Mouse (Mus musculus) retina, postnatal 7 days (tissue): ENCODE measurements at regions not wholly inside any gene's neighbourhood (a gene's known extent, or its start where the extent isn't known, plus 50 kb on each side); places are given as distances from the start of the nearest gene placed in this dataset.

Source experiments
- DNase-seq: peaks from one replicate; pipeline ENCODE4 v3.0.0-alpha.2; 2012; ENCODE audit warnings: low read depth, low spot score

DNA sequence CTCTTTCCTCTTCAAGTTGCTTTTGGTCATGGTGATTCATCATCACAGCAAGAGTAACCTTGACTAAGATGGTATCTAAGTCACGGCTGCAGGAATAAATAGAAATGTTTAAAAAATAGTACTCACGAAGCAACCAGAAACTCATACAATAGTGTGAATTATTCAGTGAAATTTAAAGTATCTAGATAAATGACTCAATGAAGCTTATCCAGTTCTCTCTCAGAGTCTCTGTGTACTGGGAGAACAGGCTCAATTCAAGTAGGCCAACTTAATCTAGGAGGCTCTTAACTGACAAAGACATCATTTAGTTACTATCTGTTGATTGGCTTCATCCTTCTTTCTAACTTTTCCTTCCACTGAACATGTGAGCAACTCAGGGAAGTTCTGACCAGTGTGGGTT lies 175.5 kb upstream of the Pcdh15 start:
- DNase-seq, result no peak

DNA sequence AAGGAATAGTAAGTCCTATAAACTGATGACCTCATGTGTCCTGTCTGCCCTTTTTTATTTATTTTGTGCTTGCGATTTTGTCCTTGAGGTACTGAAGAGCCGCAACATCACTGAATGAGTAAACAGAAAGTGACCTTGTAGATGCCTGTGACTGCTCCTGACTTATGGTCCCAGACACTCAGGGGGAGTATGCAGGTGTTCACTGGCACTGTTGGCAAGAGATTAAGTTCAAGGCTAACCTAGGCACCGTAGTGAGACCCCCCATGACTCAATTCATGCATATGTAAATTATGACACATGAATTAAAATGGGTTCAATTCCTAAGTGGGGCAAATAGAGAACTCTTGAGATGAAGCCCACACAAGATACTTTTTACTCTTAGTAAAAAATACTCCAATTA lies 142.2 kb upstream of the Pcdh15 start:
- no peak for DNase-seq

DNA sequence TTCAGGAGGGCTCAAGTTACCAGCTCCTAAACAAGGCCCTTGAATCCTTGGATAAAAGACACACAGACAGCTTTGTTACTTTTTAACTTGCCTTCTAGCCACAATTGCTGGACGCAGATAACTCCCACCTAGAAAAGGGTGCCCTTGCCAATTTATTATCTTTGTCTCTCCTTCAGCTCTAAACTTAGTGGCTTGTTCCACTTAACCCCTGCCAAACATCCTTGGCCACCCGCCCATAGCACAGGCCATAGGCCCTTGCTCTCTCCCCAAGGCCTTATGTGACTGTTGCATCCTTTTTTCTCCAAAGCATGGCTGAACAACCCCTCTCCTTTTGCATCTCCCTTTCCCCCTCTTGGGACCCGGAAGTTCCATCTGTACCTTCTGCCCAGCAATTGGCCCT lies 139.1 kb upstream of the Pcdh15 start:
- no peak for DNase-seq

DNA sequence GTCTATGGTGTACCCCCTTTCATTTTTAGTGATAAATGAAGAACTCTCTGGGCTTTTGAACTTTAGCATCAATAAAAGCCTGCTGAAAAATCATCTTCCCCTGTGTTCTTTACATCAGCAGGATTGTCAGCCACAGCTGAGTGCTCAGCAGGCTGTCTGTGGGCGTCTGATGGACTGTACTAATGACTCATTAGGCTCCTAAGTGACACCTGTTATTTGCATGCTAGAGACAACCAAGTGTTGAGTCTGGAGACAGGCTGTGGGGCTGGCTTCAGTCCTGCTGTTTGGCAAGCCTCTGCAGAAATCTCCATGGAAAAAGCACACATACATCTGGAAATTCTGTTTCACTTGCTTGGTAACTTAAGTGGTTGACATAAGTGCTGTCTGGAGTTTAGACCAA lies 117.8 kb upstream of the Pcdh15 start:
- no peak for DNase-seq

DNA sequence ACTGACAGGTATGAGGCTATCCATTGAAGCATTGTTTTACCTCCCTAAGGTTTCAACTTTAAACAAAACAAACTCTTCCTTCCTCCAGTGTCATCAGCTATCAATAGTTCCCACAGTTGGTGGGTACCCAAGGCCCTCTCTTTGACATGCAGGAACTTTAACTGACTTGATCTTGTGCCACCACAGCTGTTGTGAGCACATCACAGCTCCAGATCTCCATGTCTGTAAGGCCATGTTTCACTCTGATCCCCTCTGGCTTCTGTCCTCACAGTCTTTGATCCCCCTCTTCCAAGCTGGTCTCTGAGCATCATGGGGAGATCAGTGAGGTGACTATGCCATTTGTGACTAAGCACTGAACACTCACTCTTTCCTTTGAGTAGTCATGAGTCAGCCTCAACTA lies 110.8 kb upstream of the Pcdh15 start:
- no peak for DNase-seq

DNA sequence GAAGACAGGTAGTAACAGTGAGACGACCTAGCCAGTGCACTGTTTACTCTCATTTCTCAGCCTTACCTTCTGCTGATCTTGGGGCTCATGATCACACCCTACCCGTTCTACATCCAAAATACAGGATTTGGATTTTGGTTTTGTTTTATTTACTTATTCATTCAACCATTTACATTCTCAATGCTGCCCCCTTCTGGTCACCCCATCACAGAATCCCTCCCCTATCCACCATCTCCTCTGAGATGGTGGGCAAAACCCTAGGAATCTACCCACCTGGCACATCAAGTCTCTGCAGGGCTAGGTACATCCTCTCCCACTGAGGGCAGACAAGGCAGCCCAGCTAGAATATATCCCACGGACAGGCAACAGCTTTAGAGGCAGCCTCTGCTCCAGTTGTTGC lies 88.2 kb upstream of the Pcdh15 start:
- no peak for DNase-seq

DNA sequence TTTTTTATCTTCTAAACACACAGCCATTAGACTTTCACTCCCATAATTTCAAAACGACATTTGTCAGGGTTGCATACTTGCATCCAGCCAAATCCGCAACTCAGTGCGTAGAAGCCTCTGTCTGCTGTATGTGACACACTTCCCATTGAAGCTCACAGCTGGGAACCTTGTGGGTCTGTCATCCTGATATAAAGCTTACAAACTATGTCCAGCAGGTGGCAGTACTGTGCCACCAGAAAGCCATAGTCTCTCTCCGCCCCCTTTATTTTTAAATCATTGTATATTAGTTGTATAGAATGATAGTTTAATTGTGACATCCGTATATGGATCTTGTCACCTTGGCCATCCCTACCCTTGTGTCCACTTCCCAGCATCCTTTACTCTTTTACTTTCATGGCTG lies 87.3 kb upstream of the Pcdh15 start:
- DNase-seq, result peak; percentile 9

DNA sequence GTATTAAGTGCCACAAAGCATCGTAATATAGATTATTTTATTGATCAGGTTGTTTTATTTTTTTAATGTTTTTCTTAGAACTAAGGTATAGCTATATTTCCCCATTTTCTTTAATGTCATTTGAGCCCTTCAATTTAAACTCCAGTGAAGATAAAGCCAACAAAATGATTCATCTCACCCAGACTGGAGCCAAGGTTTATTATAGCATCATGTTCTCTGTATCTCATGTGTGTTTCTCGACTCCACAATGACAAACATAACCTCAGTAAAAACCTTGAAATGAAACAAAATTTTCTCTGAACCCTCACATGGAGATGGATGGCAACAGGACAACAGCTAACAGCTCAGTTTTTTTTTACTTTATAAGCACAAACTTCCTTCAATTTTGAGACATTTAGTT lies 61.7 kb upstream of the Pcdh15 start:
- DNase-seq, result no peak

DNA sequence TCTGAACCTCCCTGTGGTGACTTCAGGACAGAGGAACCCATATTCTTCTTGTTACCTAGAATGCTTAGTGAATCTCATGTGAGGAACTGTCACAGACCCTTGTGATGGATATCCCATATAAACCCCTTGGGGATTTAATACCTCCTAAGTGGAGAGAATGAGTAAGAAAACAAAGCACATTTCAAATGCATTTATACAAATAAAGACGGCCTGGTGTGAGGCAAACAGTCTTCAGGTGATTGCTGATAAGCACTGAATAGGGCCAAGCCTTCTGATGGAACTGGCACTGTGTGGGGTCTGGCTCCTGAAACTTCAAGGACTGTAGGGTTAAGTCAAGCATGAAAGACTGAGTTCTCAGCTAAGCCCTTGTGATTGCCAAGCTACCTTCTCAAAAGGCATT lies 59.6 kb upstream of the Pcdh15 start:
- DNase-seq, result no peak
